Mouse (Mus musculus) neutrophil, adult 5-6 weeks (primary cell): ENCODE data around the gene Pgc. TPM values are rescaled to one million over a fixed set of nuclear protein-coding genes. Genes with fewer than 3 reads are reported as not detected.

Experiments used
- ATAC-seq: fragments of 151-379, 151-347 bp; 2 replicates; pipeline ENCODE4 v1.8.0; 2017; ENCODE audit warnings: mild to moderate bottlenecking, moderate TSS enrichment; ENCODE audit not compliant: insufficient number of reproducible peaks, poor library complexity, low FRiP score, severe bottlenecking; ENCODE audit errors: extremely low read depth
- total RNA-seq: library from RNA; stranded (forward); fragments of 200-1000 nt; gene quantifications from 2 replicates; pipeline ENCODE4 v1.2.3, GENCODE M21; 2017

Pgc gene
- total RNA-seq, 1 experiment from 2014 or later = not detected

GRCm38 (mm10) chr17:47742991-47743734 lies 16.5 kb downstream of the Pgc start:
- ATAC-seq = no peak

DNA sequence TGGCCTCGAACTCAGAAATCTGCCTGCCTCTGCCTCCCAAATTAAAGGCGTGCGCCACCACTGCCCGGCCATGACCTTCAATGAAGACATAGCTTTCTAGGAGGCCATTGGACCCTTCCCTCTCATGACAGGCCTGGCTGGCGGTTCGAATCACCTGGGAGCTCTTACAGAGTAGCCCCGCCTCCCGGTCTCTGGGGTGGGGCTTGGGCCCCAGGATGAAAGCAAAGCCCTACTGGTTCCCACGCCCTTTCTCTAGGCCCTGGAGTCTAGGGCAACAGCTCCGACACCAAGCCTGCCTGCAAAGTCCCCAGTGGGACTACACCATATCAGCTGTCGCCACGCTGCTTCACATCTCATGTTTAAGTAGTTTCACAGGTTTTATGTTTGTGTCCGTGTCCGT lies 17.4 kb downstream of the Pgc start:
- ATAC-seq = no peak

GRCm38 (mm10) chr17:47744746-47745368 lies 18.2 kb downstream of the Pgc start:
- ATAC-seq = no peak

DNA sequence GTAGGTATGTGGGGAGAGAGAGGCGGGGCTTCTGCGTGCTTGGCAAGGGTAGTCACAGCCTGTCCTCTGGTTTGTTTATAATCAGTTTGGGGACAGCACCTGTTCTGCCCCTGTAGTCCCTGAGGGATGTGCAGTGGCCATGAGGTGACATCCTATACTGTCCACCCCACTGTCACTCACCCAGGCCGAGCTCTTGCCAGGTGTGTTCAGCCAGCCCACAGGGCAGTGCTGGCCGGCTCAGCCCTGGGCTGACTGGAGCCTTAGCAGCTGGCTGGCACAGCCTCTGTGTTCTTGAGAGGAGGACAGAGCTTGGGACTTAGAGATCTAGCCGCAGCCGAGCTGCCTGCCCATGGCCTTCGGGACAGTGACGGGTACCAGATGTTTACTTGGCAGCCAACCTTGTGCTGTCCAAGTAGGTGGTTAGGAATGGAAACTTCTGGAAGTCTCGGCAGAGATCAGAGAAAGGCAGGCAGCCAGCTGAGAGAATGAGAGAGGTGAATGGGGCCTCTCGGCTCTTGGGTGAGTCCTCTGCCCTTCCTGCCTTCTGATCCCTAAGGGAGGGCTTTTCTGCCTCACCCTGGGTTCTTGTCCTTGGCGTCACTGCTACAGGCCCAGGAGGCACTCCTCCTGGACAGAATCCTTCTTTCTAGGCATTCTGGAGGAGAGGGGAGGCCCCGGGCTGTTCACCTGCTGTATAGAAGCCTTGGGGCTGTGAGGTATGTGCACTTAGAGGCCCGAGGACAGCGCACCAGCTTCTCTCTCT lies 22.3 kb downstream of the Pgc start:
- no peak for ATAC-seq

- ATAC-seq = no peak
These were observed 23.0 kb downstream of the Pgc start for GRCm38 (mm10) chr17:47749626-47750025.

- no peak for ATAC-seq
These were observed 23.5 kb downstream of the Pgc start for GRCm38 (mm10) chr17:47750101-47750500.

GRCm38 (mm10) chr17:47751811-47752210 lies 25.2 kb downstream of the Pgc start:
- ATAC-seq = no peak

- no peak for ATAC-seq
These were observed 26.6 kb downstream of the Pgc start for GRCm38 (mm10) chr17:47753130-47753775.

GRCm38 (mm10) chr17:47754246-47754645 lies 27.6 kb downstream of the Pgc start:
- ATAC-seq = peak; percentile 93

GRCm38 (mm10) chr17:47756366-47756765 lies 29.7 kb downstream of the Pgc start:
- ATAC-seq = no peak

DNA sequence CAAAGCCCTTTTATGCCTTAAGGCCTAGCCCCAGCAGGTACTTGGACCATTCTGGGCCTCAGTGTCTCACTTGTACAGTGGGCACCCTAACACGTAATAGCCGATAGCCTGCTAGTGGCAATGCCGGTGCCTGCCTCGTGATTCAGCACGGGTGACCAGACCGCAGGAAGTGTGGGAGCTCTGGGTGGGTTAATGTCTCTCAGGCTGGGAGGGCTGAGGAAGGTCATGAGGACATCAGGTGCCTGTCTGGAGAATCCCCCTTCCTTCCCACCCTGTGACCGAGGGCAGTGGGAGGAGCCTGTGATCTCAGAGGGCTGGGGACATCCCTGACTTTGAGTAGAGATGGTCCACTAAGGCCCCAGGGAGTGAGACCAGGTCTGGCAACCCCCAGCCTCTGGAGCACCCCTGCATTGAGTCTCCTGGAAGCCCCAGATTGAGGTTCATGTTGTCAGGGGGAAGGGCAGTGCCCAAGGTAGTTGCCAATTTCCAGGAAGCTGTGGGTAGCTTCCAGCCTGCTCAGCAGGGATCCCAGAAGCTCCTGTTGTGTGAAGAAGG lies 30.5 kb downstream of the Pgc start:
- ATAC-seq = no peak

GRCm38 (mm10) chr17:47759702-47760410 lies 33.2 kb downstream of the Pgc start:
- 0 out of 2 replicates have a peak, but pooled peaks have one; percentile 7 for ATAC-seq

DNA sequence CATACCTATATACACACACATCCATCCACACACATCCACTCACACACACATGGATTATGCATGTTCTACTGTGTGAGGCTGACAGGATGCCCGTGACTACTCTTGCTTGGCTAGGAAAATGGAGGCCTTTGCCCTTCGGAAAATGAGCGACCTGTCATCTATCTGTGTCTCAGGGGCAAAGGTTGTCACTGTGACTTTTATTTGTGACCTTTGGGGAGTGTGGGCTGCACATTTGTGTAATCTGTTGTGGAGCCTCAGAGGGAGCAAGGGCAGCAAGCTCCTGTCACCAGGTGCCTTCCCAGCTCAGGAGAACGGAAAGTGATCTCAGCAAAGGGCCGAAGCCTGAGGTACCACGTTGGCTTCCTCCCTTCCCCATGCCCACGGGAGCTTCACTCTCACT lies 35.4 kb downstream of the Pgc start:
- ATAC-seq = no peak

DNA sequence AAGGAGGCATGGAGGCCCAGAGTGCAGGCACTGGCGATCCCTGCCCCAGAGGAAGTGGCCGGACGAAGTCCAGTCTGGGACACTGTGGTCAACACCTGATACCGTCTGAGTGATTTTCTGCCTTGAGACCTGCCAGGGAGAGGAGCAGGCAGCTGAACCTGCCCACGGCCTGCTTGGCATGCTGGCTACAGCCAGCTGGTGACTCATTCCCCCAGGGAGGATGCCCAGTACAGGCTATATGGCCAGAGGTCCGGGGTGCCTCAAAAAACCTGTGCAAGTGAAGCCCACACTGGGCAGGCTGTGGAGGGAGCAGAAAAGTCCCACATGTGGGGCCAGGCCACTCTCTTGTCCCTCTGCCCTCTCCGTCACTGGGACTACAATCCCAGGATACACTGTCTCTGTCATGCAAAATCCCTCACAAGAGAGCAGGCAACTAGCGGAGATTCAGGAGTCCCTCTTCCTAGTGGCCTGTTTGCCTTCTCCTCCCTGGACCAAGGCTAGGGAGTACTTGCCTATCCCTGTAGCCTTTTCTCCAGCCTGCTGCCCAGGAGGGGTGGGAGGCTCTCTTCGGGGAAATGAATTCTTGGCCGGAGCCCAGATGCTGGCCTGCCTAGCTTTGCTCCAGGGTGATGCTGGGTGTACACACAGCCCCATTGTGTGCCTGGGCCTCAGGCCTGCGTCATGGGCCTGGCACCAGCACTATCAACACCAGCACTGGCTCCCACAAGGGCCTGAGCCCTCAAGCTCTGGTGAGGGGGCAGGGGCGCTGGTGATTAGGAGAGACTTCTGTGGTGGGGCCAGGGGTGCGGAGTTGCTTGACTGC lies 36.1 kb downstream of the Pgc start:
- no peak for ATAC-seq

DNA sequence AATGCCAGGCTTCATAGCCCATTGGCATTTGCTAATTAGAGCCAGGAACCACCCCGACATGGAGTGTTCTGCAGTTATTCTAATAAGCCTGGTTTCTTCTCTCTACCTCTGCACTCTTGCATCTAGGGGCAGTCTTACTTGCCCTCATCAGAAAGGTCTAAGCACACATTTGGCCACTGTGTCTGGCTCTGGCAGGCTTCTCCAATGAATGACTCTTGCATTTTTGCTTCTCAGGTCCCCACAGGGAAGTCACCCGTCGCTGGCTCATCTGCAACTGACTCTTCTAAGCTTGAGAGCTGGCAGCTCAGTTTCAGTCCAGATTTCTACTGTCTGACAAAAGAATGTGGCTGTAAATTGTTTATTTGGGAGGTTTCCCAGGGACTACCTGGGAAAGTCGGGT lies 39.3 kb downstream of the Pgc start:
- ATAC-seq = no peak

- ATAC-seq = peak; percentile 36; the same call in 1 of the 2 replicates
These were observed 39.9 kb downstream of the Pgc start for GRCm38 (mm10) chr17:47766407-47767043.

DNA sequence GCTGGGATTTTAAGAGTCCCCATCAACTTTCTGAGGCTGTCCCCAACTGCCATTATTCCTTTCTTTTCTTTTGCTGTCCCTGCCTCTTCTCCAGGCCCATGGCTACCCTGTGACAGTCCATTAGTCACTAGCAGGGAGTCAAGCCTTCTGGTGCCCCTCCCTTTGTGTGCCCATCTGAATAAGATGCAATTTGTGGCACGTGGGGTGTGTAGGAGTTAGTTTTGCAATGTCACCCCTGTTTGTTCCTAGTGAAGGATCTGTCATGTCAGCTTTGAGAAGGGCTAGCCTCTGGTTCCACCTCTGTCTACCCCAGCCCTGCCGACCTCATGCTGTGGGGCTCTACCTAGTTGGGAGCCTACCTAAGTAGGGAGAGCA lies 40.4 kb downstream of the Pgc start:
- ATAC-seq = no peak
